Mouse (Mus musculus): Measurements from ENCODE around the gene Fam209.

Fam209 gene

GRCm38 (mm10) chr2:172477350-172477749, 5.0 kb downstream of the Fam209 start:
- in situ Hi-C loops (cut with MseI, MboI): loop anchor here (5.0 to 10.0 kb wide), 3 partner anchors 65 to 300 kb away; no protein-coding TSS in a partner anchor

DNA sequence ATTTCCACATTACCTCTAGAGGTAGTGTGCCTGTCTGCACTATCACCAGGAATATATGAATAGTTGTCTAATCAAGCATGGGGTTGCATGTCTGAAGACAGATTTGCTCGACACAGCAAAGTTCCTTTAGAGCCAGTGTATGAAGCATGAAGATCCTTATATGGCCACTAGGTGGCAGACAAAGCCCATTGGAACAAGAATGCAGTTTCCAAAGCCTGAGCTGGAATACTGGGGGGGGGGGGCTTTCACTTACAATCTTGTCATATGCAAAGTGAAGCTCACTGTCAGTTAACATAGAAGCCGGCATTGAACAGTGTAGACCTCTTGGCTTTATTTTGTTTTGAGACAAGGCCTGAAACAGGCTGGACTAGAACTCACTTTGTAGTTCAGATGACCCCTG, 5.5 kb downstream of the Fam209 start:
- in situ Hi-C loops (cut with MseI, MboI): loop anchor here (5.0 to 10.0 kb wide), 3 partner anchors 64 to 299 kb away; no protein-coding TSS in a partner anchor

GRCm38 (mm10) chr2:172480296-172480695, 8.0 kb downstream of the Fam209 start:
- in situ Hi-C loops (cut with MseI, MboI): no loop called here

- in situ Hi-C loops (cut with MseI, MboI): no loop called here
Measured at GRCm38 (mm10) chr2:172481654-172482385, 9.5 kb downstream of the Fam209 start.

DNA sequence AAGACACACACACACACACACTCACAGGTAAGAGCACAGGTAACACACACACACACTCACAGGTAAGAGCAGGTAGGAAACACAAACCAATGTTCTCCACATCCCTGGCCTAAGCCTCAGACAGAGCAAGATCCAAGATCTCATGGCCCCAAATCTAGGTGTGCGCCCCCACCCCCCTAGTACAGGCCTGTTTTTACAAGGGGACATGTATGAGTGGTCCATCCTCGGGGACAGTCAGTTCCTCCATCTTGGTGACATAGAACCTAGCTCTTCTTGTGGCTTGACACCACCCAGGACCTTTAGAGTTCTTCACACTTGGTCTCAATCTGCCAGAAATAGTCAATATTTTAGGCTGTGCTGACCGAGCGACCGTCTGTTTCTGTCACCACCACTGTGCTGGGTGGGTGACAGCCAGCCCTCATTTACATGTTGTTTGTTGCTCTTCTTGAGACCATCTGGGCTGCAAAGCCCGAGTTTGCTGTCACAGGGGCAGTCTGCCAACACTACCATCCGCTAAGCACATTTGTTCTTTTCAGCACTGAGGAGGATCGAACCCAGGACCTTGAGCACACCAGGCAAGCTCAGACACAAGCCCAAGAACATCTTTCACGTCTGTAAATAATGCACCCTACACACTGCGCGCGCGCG, 11.6 kb downstream of the Fam209 start:
- in situ Hi-C loops (cut with MseI, MboI): no loop called here

GRCm38 (mm10) chr2:172484696-172485370, 12.5 kb downstream of the Fam209 start:
- in situ Hi-C loops (cut with MseI, MboI): no loop called here

- in situ Hi-C loops (cut with MseI, MboI): no loop called here
Measured at GRCm38 (mm10) chr2:172496736-172497345, 24.5 kb downstream of the Fam209 start.

DNA sequence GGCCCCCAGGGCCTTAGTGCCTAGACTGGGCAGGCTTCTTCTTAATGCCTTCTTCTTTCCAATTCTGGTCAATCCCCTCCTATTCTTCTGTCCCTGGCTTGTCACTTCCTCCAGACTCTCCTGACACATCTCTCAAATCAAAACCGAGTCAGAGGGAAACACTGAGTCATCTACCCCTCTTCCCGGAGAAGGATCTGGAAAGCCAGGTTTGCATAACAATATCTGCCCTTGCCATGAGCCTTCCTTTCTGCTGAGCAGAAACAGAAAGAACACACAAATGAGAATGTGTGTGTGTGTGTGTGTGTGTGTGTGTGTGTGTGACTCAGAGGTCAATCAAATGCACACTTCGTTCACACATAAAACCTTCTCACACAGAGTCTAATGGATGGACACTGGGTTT, 26.5 kb downstream of the Fam209 start:
- in situ Hi-C loops (cut with MseI, MboI): no loop called here

DNA sequence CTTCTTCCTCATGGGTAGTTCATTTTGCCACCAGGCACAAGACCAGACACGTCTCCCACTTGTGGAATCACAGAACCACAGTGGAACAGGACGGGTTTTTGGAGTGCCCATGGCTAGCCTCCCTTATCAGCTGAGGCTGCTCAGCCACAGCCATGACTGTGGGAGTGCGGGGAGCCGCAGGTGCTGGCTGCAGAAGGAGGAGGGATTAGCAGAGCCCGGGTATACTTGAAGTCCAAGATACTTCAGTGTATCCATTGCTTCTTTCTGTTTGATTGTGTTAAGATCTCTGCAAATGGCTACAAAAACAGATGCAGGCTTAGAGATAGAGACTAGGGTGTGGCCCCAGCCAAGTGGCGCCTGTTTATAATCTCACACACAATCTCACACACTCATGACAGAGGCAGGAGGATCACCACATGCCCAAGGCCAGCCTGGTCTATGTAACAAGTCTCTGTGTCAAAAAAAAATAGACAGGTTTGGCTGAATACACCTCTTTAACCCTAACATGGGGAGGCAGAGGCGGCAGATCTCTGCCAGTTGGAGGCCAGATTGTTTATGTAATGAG, 28.5 kb downstream of the Fam209 start:
- in situ Hi-C loops (cut with MseI, MboI): no loop called here

DNA sequence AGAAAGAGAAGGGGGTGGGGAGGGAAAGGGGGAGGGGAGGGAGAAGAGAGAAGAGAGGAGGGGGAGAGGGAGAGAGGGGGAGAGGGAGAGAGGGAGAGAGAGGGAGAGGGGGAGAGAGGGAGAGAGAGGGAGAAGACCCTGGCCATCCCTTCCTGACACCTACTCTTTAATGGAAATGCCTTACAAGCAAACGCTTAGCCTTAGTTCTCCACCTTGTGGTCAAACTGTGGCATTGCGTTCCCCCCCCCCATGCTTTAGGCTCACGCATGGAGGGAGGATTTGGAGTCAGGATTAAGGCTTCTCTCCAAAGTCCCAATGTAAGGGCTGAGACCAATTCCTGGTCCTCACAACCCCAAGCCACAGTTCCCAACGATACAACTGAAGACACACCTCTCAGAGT, 29.0 kb downstream of the Fam209 start:
- in situ Hi-C loops (cut with MseI, MboI): no loop called here

- in situ Hi-C loops (cut with MseI, MboI): no loop called here
Measured at GRCm38 (mm10) chr2:172502168-172502567, 29.8 kb downstream of the Fam209 start.

DNA sequence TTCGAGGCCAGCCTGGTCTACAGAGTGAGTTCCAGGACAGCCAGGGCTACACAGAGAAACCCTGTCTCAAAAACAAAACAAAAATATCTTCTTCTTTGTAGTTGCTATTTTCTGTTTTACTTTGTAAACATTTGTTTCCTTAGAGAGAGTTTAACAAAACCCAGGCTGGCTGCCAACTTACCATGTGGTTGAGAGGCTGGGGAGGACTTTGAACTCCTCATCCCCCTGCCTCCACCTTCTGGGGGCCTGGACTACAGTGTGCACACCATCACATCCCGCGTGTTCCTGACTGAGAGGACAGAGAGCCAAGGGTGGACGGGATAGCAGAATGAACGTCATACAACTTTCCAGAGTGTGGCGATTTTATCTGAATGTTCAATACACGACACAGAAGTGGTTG, 33.8 kb downstream of the Fam209 start:
- in situ Hi-C loops (cut with MseI, MboI): no loop called here

GRCm38 (mm10) chr2:172510056-172510712, 37.9 kb downstream of the Fam209 start:
- in situ Hi-C loops (cut with MseI, MboI): no loop called here

DNA sequence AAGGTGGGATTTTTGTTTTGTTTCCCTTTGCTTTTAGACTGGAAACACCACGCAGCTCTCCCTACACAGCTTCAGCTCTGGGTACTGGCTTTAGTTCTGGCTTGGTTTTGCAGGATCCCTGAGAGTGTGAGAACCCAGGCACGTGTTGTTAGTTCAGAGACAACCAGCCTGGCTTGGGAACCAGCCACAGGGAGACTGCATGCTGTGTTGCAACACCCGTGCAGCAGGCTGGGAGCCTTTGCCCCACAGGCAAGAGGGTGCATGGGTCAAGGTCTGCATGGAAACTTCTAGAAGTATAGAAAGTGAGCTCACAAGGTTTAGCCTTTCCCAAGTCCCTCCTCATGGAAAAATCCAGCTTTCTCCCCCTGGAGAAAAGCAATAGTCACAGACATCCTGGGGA, 38.6 kb downstream of the Fam209 start:
- in situ Hi-C loops (cut with MseI, MboI): no loop called here

DNA sequence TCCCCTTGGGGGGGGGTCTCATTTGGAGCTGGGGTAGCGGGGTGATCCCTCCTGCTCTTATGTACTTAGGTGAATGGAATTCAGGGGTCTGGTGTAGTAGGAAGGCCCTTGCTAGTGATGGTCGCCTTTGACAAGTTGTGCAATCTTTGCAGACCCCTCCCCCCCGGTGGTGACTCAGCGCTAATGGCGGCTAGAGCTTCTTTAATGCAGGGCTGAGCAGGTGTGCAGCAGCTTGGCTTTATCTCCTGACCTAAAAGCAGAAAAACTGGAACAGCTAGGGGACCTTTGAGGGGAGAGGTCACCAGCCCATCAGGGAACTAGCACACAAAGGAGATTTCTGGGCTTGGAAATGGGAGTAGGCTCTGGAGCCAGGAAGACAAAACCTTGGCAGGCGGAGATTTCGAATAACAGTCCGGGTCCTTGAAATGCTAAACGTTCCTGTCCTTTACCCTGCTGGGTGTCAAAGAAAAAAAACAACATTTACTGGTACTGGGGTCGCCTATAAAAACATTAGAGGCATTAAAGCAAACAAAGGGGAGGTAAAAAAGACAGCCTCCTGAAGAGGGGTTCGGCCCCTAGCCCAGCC, 44.2 kb downstream of the Fam209 start:
- in situ Hi-C loops (cut with MseI, MboI): no loop called here

GRCm38 (mm10) chr2:172520616-172521371, 48.5 kb downstream of the Fam209 start:
- in situ Hi-C loops (cut with MseI, MboI): no loop called here

- in situ Hi-C loops (cut with MseI, MboI): no loop called here
Measured at GRCm38 (mm10) chr2:172522528-172522927, 50.2 kb downstream of the Fam209 start.
